Mouse (Mus musculus): Measurements from ENCODE around the gene Ghdc. TPM values are rescaled to one million over a fixed set of nuclear protein-coding genes. Genes with fewer than 3 reads are reported as not detected.

The Ghdc gene
- total and polyA plus RNA-seq, 2 experiments from 2014 or later = 7.0 to 13.0 TPM

- DNase-seq (ENCODE audit: low spot score) (no peak), ATAC-seq (ENCODE audit: insufficient read depth, low read depth) (no peak)
- Histone ChIP-seq H3K27me3 (ENCODE audit: control insufficient read depth, insufficient read depth, low read length) (peaks cover 28% of the 10 kb centered on the region), H3K4me1 (ENCODE audit: control insufficient read depth, insufficient read depth) (no peaks in the 10 kb centered on the region), H3K27ac (ENCODE audit: low read depth) (no peak overlapping the region), H3K36me3 (replicated peaks; ENCODE audit: control insufficient read depth, insufficient read depth, low read length) (no peaks in the 10 kb centered on the region), H3K9me3 (replicated peaks; ENCODE audit: control insufficient read depth, low read length) (no peaks in the 10 kb centered on the region), H3K4me3 (ENCODE audit: low read depth, low read length) (no peak overlapping the region), H3K4me2 (ENCODE audit: low read depth, low read length) (no peak overlapping the region), H3K9ac (replicated peaks; ENCODE audit: low read depth, low read length) (no peak overlapping the region)
- TF ChIP-seq CTCF (IDR thresholded peaks at IDR 0.05; ENCODE audit: low read depth) = no peak
- TF ChIP-seq EP300 (IDR thresholded peaks at IDR 0.05; ENCODE audit: low read depth) = no peak
- WGBS = 65% methylated on average over 10 of the region's 10 CpGs
Observed at GRCm38 (mm10) chr11:100746546-100746945, 24.2 kb downstream of the Ghdc start.

- H3K9me3 ChIP-seq (replicated peaks; ENCODE audit: control insufficient read depth, low read length) = no peaks in the 10 kb centered on the region
- H3K27me3 ChIP-seq (ENCODE audit: control insufficient read depth, insufficient read depth, low read length) = peaks cover 24% of the 10 kb centered on the region
- no peak overlapping the region for H3K4me2 ChIP-seq (ENCODE audit: low read depth, low read length)
- TF ChIP-seq CTCF (IDR thresholded peaks at IDR 0.05; ENCODE audit: low read depth) = peak; percentile 60
- TF ChIP-seq EP300 (IDR thresholded peaks at IDR 0.05; ENCODE audit: low read depth) = no peak
- H3K27ac ChIP-seq (ENCODE audit: low read depth) = no peak overlapping the region
- H3K36me3 ChIP-seq (replicated peaks; ENCODE audit: control insufficient read depth, insufficient read depth, low read length) = no peaks in the 10 kb centered on the region
- DNase-seq (ENCODE audit: low spot score) = no peak
- ATAC-seq (ENCODE audit: insufficient read depth, low read depth) = peak; percentile 27; the same call in 1 of the 2 replicates
- no peak overlapping the region for H3K9ac ChIP-seq (replicated peaks; ENCODE audit: low read depth, low read length)
- no peak overlapping the region for H3K4me3 ChIP-seq (ENCODE audit: low read depth, low read length)
- H3K4me1 ChIP-seq (ENCODE audit: control insufficient read depth, insufficient read depth) = no peaks in the 10 kb centered on the region
- WGBS = 11% methylated on average over 6 of the region's 6 CpGs
Observed at GRCm38 (mm10) chr11:100745085-100745484, 25.7 kb downstream of the Ghdc start.

- Histone ChIP-seq H3K4me3 (ENCODE audit: low read depth, low read length) (no peak overlapping the region), H3K9ac (replicated peaks; ENCODE audit: low read depth, low read length) (no peak overlapping the region), H3K4me1 (ENCODE audit: control insufficient read depth, insufficient read depth) (peaks cover 11% of the 10 kb centered on the region), H3K36me3 (replicated peaks; ENCODE audit: control insufficient read depth, insufficient read depth, low read length) (no peaks in the 10 kb centered on the region), H3K4me2 (ENCODE audit: low read depth, low read length) (no peak overlapping the region), H3K27ac (ENCODE audit: low read depth) (no peak overlapping the region), H3K27me3 (ENCODE audit: control insufficient read depth, insufficient read depth, low read length) (0 out of 2 replicates have a peak, but pooled peaks cover 4% of the 10 kb centered on the region), H3K9me3 (replicated peaks; ENCODE audit: control insufficient read depth, low read length) (no peaks in the 10 kb centered on the region)
- 56% methylated on average over 6 of the region's 6 CpGs for WGBS
- TF ChIP-seq CTCF (IDR thresholded peaks at IDR 0.05; ENCODE audit: low read depth) (no peak), EP300 (IDR thresholded peaks at IDR 0.05; ENCODE audit: low read depth) (no peak)
- no peak for ATAC-seq (ENCODE audit: insufficient read depth, low read depth)
- no peak for DNase-seq (ENCODE audit: low spot score)
Observed at GRCm38 (mm10) chr11:100741348-100741747, 29.4 kb downstream of the Ghdc start.

- Histone ChIP-seq H3K27ac (ENCODE audit: low read depth) (no peak overlapping the region), H3K9me3 (replicated peaks; ENCODE audit: control insufficient read depth, low read length) (no peaks in the 10 kb centered on the region), H3K36me3 (replicated peaks; ENCODE audit: control insufficient read depth, insufficient read depth, low read length) (peaks cover 1% of the 10 kb centered on the region; the same call in 1 of the 2 replicates), H3K4me1 (ENCODE audit: control insufficient read depth, insufficient read depth) (peaks cover 21% of the 10 kb centered on the region), H3K4me2 (ENCODE audit: low read depth, low read length) (peak overlapping the region; percentile 64), H3K9ac (replicated peaks; ENCODE audit: low read depth, low read length) (peak overlapping the region; percentile 46; the same call in 1 of the 2 replicates), H3K27me3 (ENCODE audit: control insufficient read depth, insufficient read depth, low read length) (no peaks in the 10 kb centered on the region), H3K4me3 (ENCODE audit: low read depth, low read length) (peak overlapping the region; percentile 82)
- DNase-seq (ENCODE audit: low spot score) (no peak), ATAC-seq (ENCODE audit: insufficient read depth, low read depth) (no peak)
- WGBS = 18% methylated on average over 5 of the region's 5 CpGs
- TF ChIP-seq CTCF (IDR thresholded peaks at IDR 0.05; ENCODE audit: low read depth) = no peak
- no peak for TF ChIP-seq EP300 (IDR thresholded peaks at IDR 0.05; ENCODE audit: low read depth)
Observed at GRCm38 (mm10) chr11:100738749-100739148, 32.0 kb downstream of the Ghdc start.

GRCm38 (mm10) chr11:100738066-100738604 lies 32.6 kb downstream of the Ghdc start, which contains the start of gene Rab5c:
TSS of gene Rab5c (minus strand) at chr11:100738215.
- Histone ChIP-seq H3K36me3 (replicated peaks; ENCODE audit: control insufficient read depth, insufficient read depth, low read length) (peaks cover 7% of the 10 kb centered on the region; the same call in 1 of the 2 replicates), H3K9ac (replicated peaks; ENCODE audit: low read depth, low read length) (peak within 1 kb of the TSS; percentile 91), H3K4me3 (ENCODE audit: low read depth, low read length) (peak within 1 kb of the TSS; percentile 82), H3K4me1 (ENCODE audit: control insufficient read depth, insufficient read depth) (peaks cover 21% of the 10 kb centered on the region), H3K27me3 (ENCODE audit: control insufficient read depth, insufficient read depth, low read length) (no peaks in the 10 kb centered on the region), H3K4me2 (ENCODE audit: low read depth, low read length) (peak within 1 kb of the TSS; percentile 85), H3K9me3 (replicated peaks; ENCODE audit: control insufficient read depth, low read length) (no peaks in the 10 kb centered on the region), H3K27ac (ENCODE audit: low read depth) (peak within 1 kb of the TSS; percentile 76)
- under 1% methylated on average over 39 of the region's 39 CpGs for WGBS
- TF ChIP-seq CTCF (IDR thresholded peaks at IDR 0.05; ENCODE audit: low read depth) = no peak
- TF ChIP-seq EP300 (IDR thresholded peaks at IDR 0.05; ENCODE audit: low read depth) = no peak
- ATAC-seq (ENCODE audit: insufficient read depth, low read depth) (peak; percentile 99), DNase-seq (ENCODE audit: low spot score) (peak; percentile 99)

Measured in heart, postnatal 0 days (tissue).